In genomic region chrX:161984961-161985360, GRCm38 (mm10) we compare ENCODE assay signal across 19 mouse cellular contexts.
DNase-seq lines count a peak whose midpoint lies in the region; ATAC-seq lines count a peak whose summit lies in the region.
"Had no signal": no experiment of that assay in that cellular context is flagged by ENCODE, and none has a peak within 500 bp of the region (broad histone marks: within the 10 kb centered on the region; RNA-seq: fewer than 3 reads in every experiment).

No protein-coding gene starts in this region.

- no peak for ATAC-seq in megakaryocyte, adult 5-6 weeks (ENCODE audit: poor library complexity, severe bottlenecking)
- ATAC-seq: activated CD4-positive, CD25-positive, alpha-beta regulatory T cell, adult 4 months; CD4-positive, CD25-positive, alpha-beta regulatory T cell, adult 4 months; forebrain, embryonic 13.5 days; forebrain, embryonic 15.5 days; forebrain, postnatal 0 days had no signal

- DNase-seq in kidney, adult 9 months: peak; percentile 56
- no peak for DNase-seq in kidney, postnatal 10 days
- DNase-seq in Muller cell, postnatal 12 days (ENCODE audit: inconsistent ontology term): peak; percentile 19
- peak; percentile 77 for DNase-seq in retina, postnatal 1 day
- DNase-seq in T-cell, adult 2 months (ENCODE audit: low spot score): no peak
- DNase-seq: adrenal gland, adult 8-10 months; adrenal gland, postnatal 14 days; adrenal gland, postnatal 36 days; cerebellum, adult 11-12 months; cerebellum, adult 2 months; cerebellum, adult 9-10 months; cerebellum, postnatal 10 days; cerebellum, postnatal 25 days; forebrain, postnatal 0 days had no signal

Comparison
In these comparisons a context has a peak if more than half of its experiments do, and no peak if none do; other contexts are left out.
1. DNase-seq: peak in kidney, adult 9 months (single experiment), Muller cell, postnatal 12 days (single experiment) and retina, postnatal 1 day (single experiment); none in kidney, postnatal 10 days (single experiment) and T-cell, adult 2 months (single experiment).